Mouse (Mus musculus) CH12.LX (cell line): ENCODE measurements at regions not wholly inside any gene's neighbourhood (a gene's known extent, or its start where the extent isn't known, plus 50 kb on each side); places are given as distances from the start of the nearest gene placed in this dataset.

Experiments used
- DNase-seq: peaks from one replicate; pipeline ENCODE4 v3.0.0-alpha.2; 2013; ENCODE audit errors: extremely low read depth
- H3K27ac ChIP-seq: 2 replicates; pipeline ENCODE4 v1.5.1; 2012; ENCODE audit warnings: low read depth, mild to moderate bottlenecking, control low read depth, moderate library complexity; ENCODE audit not compliant: insufficient read depth
- H3K27me3 ChIP-seq: replicated peaks from 2 replicates; pipeline ENCODE3; 2012; ENCODE audit warnings: inconsistent platforms
- H3K36me3 ChIP-seq, 2 experiments: replicated peaks in 1 of 2; 2 replicates each; pipeline versions ENCODE3 to v1.6.1; 2012; ENCODE audit warnings: inconsistent platforms in 1 of 2, low read length in 1 of 2, mild to moderate bottlenecking in 1 of 2, mixed read lengths in 1 of 2, moderate library complexity in 1 of 2; ENCODE audit not compliant: control insufficient read depth in 1 of 2, insufficient read depth in 1 of 2
- H3K4me1 ChIP-seq, 2 experiments: 2 replicates each; pipeline ENCODE4 v1.6.1; 2012; ENCODE audit warnings: inconsistent platforms in 1 of 2, moderate library complexity in 1 of 2; ENCODE audit not compliant: insufficient read depth in 2 of 2, control insufficient read depth in 1 of 2
- H3K4me2 ChIP-seq: 2 replicates; pipeline ENCODE4 v1.6.1; 2012; ENCODE audit warnings: low read depth, mild to moderate bottlenecking, control low read depth; ENCODE audit not compliant: poor library complexity, insufficient read depth, severe bottlenecking
- H3K4me3 ChIP-seq, 3 experiments: fragments of 150-350 bp in 1 of 3; sonication (generic) in 1 of 3; replicated peaks in 1 of 3; 2 replicates each; pipeline versions ENCODE3 to v1.5.1; 2011 to 2012; ENCODE audit warnings: low read depth in 2 of 3, low read length in 2 of 3, mild to moderate bottlenecking in 2 of 3, moderate library complexity in 2 of 3, control low read depth in 1 of 3, improper control_type of control experiment in 1 of 3, inconsistent platforms in 1 of 3, mixed read lengths in 1 of 3; ENCODE audit not compliant: poor library complexity in 1 of 3
- H3K79me2 ChIP-seq: replicated peaks from 2 replicates; pipeline ENCODE4 v1.6.1; 2012; ENCODE audit warnings: mild to moderate bottlenecking, moderate library complexity; ENCODE audit not compliant: control insufficient read depth, poor library complexity, insufficient read depth, severe bottlenecking; ENCODE audit errors: extremely low read depth
- H3K9ac ChIP-seq: 2 replicates; pipeline ENCODE4 v1.6.1; 2012; ENCODE audit warnings: low read depth, mild to moderate bottlenecking, control low read depth, moderate library complexity; ENCODE audit not compliant: insufficient read depth
- H3K9me3 ChIP-seq: replicated peaks from 2 replicates; pipeline ENCODE3; 2012; ENCODE audit warnings: low read length, inconsistent platforms, mixed read lengths
- CHD1 ChIP-seq: IDR thresholded peaks from 2 replicates; pipeline ENCODE4 v1.6.1; 2012; ENCODE audit warnings: low read depth, low read length, improper control_type of control experiment, inconsistent platforms
- CHD2 ChIP-seq: IDR thresholded peaks from 2 replicates; pipeline ENCODE4 v1.6.1; 2011; ENCODE audit warnings: low read length, improper control_type of control experiment
- CTCF ChIP-seq, 2 experiments: IDR thresholded peaks in 1 of 2; conservative IDR thresholded peaks in 1 of 2; 2 replicates each; pipeline ENCODE4 v1.5.1; 2011 to 2012; ENCODE audit warnings: low read depth in 2 of 2, low read length in 2 of 2, improper control_type of control experiment in 1 of 2, inconsistent platforms in 1 of 2, mild to moderate bottlenecking in 1 of 2, moderate library complexity in 1 of 2
- ELF1 ChIP-seq: IDR thresholded peaks from 2 replicates; pipeline ENCODE4 v1.6.1; 2014; ENCODE audit warnings: low read depth, mild to moderate bottlenecking, inconsistent platforms, low read length, improper control_type of control experiment
- EP300 ChIP-seq: IDR thresholded peaks from 2 replicates; pipeline ENCODE4 v1.6.1; 2011; ENCODE audit warnings: low read length, improper control_type of control experiment
- ETS1 ChIP-seq: conservative IDR thresholded peaks from 2 replicates; pipeline ENCODE4 v1.6.1; 2012; ENCODE audit warnings: low read depth, mild to moderate bottlenecking, inconsistent platforms, low read length, improper control_type of control experiment, moderate library complexity
- GABPA ChIP-seq: IDR thresholded peaks from 2 replicates; pipeline ENCODE4 v1.6.1; 2012; ENCODE audit warnings: low read depth, low read length, improper control_type of control experiment, inconsistent platforms; ENCODE audit not compliant: insufficient replicate concordance
- JUN ChIP-seq: IDR thresholded peaks from 2 replicates; pipeline ENCODE4 v1.6.1; 2011; ENCODE audit warnings: low read depth, mild to moderate bottlenecking, low read length, improper control_type of control experiment, moderate library complexity; ENCODE audit not compliant: insufficient read depth
- JUND ChIP-seq: conservative IDR thresholded peaks from 2 replicates; pipeline ENCODE4 v1.6.1; 2011; ENCODE audit warnings: low read depth, low read length, improper control_type of control experiment
- KAT2A ChIP-seq: IDR thresholded peaks from 2 replicates; pipeline ENCODE4 v1.6.1; 2012; ENCODE audit warnings: low read length, improper control_type of control experiment, inconsistent platforms; ENCODE audit not compliant: insufficient replicate concordance
- MAFK ChIP-seq: IDR thresholded peaks from 2 replicates; pipeline ENCODE4 v1.6.1; 2011; ENCODE audit warnings: low read length, improper control_type of control experiment; ENCODE audit not compliant: insufficient replicate concordance
- MAX ChIP-seq: IDR thresholded peaks from 2 replicates; pipeline ENCODE4 v1.6.1; 2011; ENCODE audit warnings: low read length, improper control_type of control experiment
- MEF2A ChIP-seq: IDR thresholded peaks from 2 replicates; pipeline ENCODE4 v1.6.1; 2014; ENCODE audit warnings: low read depth, mild to moderate bottlenecking, inconsistent platforms, low read length, improper control_type of control experiment, borderline replicate concordance
- MXI1 ChIP-seq: IDR thresholded peaks from 2 replicates; pipeline ENCODE4 v1.6.1; 2011; ENCODE audit warnings: mild to moderate bottlenecking, low read depth, low read length, improper control_type of control experiment
- MYC ChIP-seq: IDR thresholded peaks from 2 replicates; pipeline ENCODE4 v1.6.1; 2011; ENCODE audit warnings: low read depth, mild to moderate bottlenecking, improper control_type of control experiment, low read length
- NELFE ChIP-seq: IDR thresholded peaks from 2 replicates; pipeline ENCODE4 v1.6.1; 2011; ENCODE audit warnings: low read depth, low read length, improper control_type of control experiment
- NRF1 ChIP-seq: IDR thresholded peaks from 2 replicates; pipeline ENCODE4 v1.6.1; 2014; ENCODE audit warnings: low read depth, mild to moderate bottlenecking, inconsistent platforms, low read length, improper control_type of control experiment, moderate library complexity
- PAX5 ChIP-seq: IDR thresholded peaks from 2 replicates; pipeline ENCODE4 v1.6.1; 2012; ENCODE audit warnings: low read length, inconsistent platforms, mixed read lengths
- POLR2AphosphoS2 ChIP-seq: IDR thresholded peaks from 2 replicates; pipeline ENCODE4 v1.6.1; 2011; ENCODE audit warnings: low read depth, low read length, improper control_type of control experiment
- RAD21 ChIP-seq: IDR thresholded peaks from 2 replicates; pipeline ENCODE4 v1.6.1; 2011; ENCODE audit warnings: low read depth, mild to moderate bottlenecking, low read length, improper control_type of control experiment, moderate library complexity
- SIN3A ChIP-seq: IDR thresholded peaks from 2 replicates; pipeline ENCODE4 v1.6.1; 2012; ENCODE audit warnings: low read length, improper control_type of control experiment, inconsistent platforms
- TBP ChIP-seq: conservative IDR thresholded peaks from 2 replicates; pipeline ENCODE4 v1.6.1; 2011; ENCODE audit warnings: low read depth, low read length, improper control_type of control experiment
- TCF12 ChIP-seq: IDR thresholded peaks from 2 replicates; pipeline ENCODE4 v1.6.1; 2014; ENCODE audit warnings: low read depth, mild to moderate bottlenecking, inconsistent platforms, low read length, improper control_type of control experiment
- USF2 ChIP-seq: conservative IDR thresholded peaks from 2 replicates; pipeline ENCODE4 v1.6.1; 2011; ENCODE audit warnings: low read depth, low read length, improper control_type of control experiment
- ZC3H11A ChIP-seq: IDR thresholded peaks from 2 replicates; pipeline ENCODE4 v1.6.1; 2012; ENCODE audit warnings: low read depth, mild to moderate bottlenecking, inconsistent platforms, low read length, improper control_type of control experiment
- ZKSCAN1 ChIP-seq: IDR thresholded peaks from 2 replicates; pipeline ENCODE4 v1.6.1; 2012; ENCODE audit warnings: low read depth, inconsistent platforms, low read length, improper control_type of control experiment, borderline replicate concordance
- ZMIZ1 ChIP-seq: IDR thresholded peaks from 2 replicates; pipeline ENCODE4 v1.6.1; 2012; ENCODE audit warnings: low read depth, mild to moderate bottlenecking, inconsistent platforms, low read length, improper control_type of control experiment
- dilution Hi-C: fragments of 300-500 bp; cut with MboI; formaldehyde crosslinking; loops from 2 replicates; pipeline ENCODE4 v1.14.3; 2020; ENCODE audit warnings: low sequenced_read_pairs; ENCODE audit not compliant: extremely low pct_unique_long_range_greater_than_20kb, extremely low pct_ligation_motif_present
- in situ Hi-C: fragments of 300-500 bp; cut with MboI; formaldehyde crosslinking; loops from 3 replicates; pipeline ENCODE4 v1.14.3; 2019; ENCODE audit warnings: low sequenced_read_pairs, low pct_ligation_motif_present, low pct_unique_long_range_greater_than_20kb, mixed read lengths

DNA sequence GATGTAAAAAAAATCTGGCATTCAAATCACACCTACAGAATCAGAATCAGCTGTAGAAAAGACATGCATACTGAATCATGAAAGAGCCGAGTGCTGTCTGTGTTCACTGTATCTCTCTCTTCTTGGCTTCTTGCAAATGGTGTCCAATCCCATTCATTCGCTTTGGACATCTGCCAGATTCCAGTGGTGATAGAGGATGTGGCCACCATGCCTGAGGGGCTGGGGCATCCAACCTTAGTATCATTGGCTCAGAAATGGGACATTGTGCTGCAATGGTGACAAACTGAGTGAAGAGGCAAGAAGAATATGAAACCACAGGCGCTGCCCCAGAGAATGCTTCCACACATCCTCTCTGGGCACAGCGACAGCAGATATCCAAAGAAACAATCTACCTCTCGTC lies 555.2 kb downstream of the Defb40 start:
- Histone ChIP-seq H3K79me2 (no peaks in the 10 kb centered on the region; the same call in 1 of the 2 replicates), H3K4me2 (no peak overlapping the region), H3K9me3 (peaks cover 6% of the 10 kb centered on the region), H3K4me1 (no peaks in the 10 kb centered on the region), H3K27ac (no peak overlapping the region), H3K36me3 (no peaks in the 10 kb centered on the region), H3K9ac (no peak overlapping the region), H3K27me3 (peaks cover 44% of the 10 kb centered on the region), H3K4me3 (no peak overlapping the region)
- no peak for DNase-seq
- dilution Hi-C loops (no loop called here), in situ Hi-C loops (no loop called here)
- TF ChIP-seq MAFK: no peak
- TF ChIP-seq MXI1: no peak
- TF ChIP-seq ZMIZ1: no peak
- TF ChIP-seq TCF12: no peak
- no peak for TF ChIP-seq CHD1

DNA sequence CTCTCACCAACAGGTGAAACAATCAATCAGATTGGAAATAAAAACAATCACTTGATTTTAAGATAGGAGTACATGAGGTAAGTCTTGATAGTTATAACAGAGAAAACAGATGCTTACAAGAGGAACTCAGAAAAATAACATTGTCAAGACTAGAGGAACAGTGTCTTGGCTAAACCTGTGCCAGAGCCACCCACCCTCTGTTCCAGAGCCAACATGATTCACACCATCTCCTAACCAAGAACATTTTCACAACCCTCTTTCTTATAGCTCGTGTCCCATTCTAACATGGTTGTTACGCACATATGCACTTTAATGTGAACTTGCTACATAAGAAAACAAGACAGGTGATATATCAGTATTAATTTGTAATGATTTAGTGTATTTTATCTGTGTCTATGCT lies 565.6 kb downstream of the Defb40 start:
- no peak overlapping the region for H3K4me3 ChIP-seq
- H3K36me3 ChIP-seq: no peaks in the 10 kb centered on the region
- in situ Hi-C loops (no loop called here), dilution Hi-C loops (no loop called here)
- no peak overlapping the region for H3K27ac ChIP-seq
- H3K9me3 ChIP-seq: no peaks in the 10 kb centered on the region
- no peaks in the 10 kb centered on the region for H3K79me2 ChIP-seq
- H3K27me3 ChIP-seq: peaks cover 66% of the 10 kb centered on the region
- TF ChIP-seq JUN: no peak
- no peak for TF ChIP-seq CTCF (conservative IDR thresholded peaks at IDR 0.05 in 1 of 2, IDR thresholded peaks at IDR 0.05 in 1 of 2; ENCODE audit: low read depth in 2 of 2, low read length in 2 of 2)
- TF ChIP-seq CHD1: no peak
- TF ChIP-seq MAFK: no peak
- no peak for TF ChIP-seq TBP
- no peak for TF ChIP-seq GABPA
- no peak for TF ChIP-seq NRF1
- TF ChIP-seq MXI1: no peak
- TF ChIP-seq MEF2A: no peak
- no peak for TF ChIP-seq MYC
- no peak for TF ChIP-seq RAD21
- H3K9ac ChIP-seq: no peak overlapping the region
- H3K4me1 ChIP-seq: no peaks in the 10 kb centered on the region
- no peak for DNase-seq
- H3K4me2 ChIP-seq: no peak overlapping the region

DNA sequence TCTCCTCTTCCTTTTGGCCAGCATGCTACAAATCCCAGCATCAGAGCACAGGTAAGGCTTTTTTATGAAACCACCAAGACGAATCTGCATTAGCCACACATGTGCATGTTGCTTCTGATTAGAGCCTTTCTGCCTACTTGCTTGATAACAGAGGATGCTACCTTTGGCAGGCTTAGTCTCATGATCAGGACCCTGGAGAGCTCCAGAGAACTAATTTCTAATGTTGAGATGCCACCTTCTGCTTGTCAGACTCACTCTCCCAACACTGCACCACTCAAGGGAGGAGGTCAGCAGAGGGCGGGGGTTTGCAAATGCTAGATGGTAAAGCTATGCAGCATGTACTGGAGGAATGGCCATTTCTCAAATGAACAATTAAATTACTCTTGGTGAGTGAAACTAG lies 571.6 kb downstream of the Defb40 start:
- Histone ChIP-seq H3K27me3 (peaks cover 48% of the 10 kb centered on the region), H3K36me3 (no peaks in the 10 kb centered on the region), H3K4me1 (no peaks in the 10 kb centered on the region), H3K79me2 (no peaks in the 10 kb centered on the region), H3K4me2 (no peak overlapping the region), H3K9me3 (no peaks in the 10 kb centered on the region), H3K4me3 (no peak overlapping the region), H3K9ac (no peak overlapping the region), H3K27ac (no peak overlapping the region)
- dilution Hi-C loops (no loop called here), in situ Hi-C loops (no loop called here)
- no peak for TF ChIP-seq KAT2A
- no peak for TF ChIP-seq ETS1
- TF ChIP-seq SIN3A: no peak
- TF ChIP-seq NRF1: no peak
- no peak for TF ChIP-seq ZKSCAN1
- TF ChIP-seq ELF1: no peak
- TF ChIP-seq NELFE: no peak
- TF ChIP-seq USF2: no peak
- TF ChIP-seq POLR2AphosphoS2: no peak
- TF ChIP-seq GABPA: no peak
- TF ChIP-seq CHD1: no peak
- TF ChIP-seq JUND: no peak
- no peak for TF ChIP-seq JUN
- no peak for TF ChIP-seq ZC3H11A
- TF ChIP-seq EP300: no peak
- TF ChIP-seq MAX: no peak
- no peak for TF ChIP-seq PAX5
- no peak for TF ChIP-seq MXI1
- TF ChIP-seq CHD2: no peak
- peak; percentile 1 for DNase-seq
